Mouse (Mus musculus): Measurements from ENCODE around the gene Gm21981. TPM values are rescaled to one million over a fixed set of nuclear protein-coding genes. Genes with fewer than 3 reads are reported as not detected.

Gene Gm21981
- polyA plus RNA-seq (2015; fragmentation: Nextera tagmentation; extraction: Ambion mirVana) = 1.4 TPM in 2 replicates

DNA sequence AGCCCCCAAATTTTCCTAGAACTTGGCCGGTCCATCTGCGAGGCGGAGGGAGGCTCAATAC lies at the start of gene Gm21981:
Gene Gm21981, minus strand, starts transcription at position 14 of the 61 bp plus-strand sequence.
- peak within 1 kb of the TSS; percentile 91 for H3K4me2 ChIP-seq (ENCODE audit: low read length)
- ATAC-seq = no peak
- WGBS = 0% methylated on average over 3 of the region's 3 CpGs
- no peaks in the 10 kb centered on the region for H3K36me3 ChIP-seq (ENCODE audit: control insufficient read depth, insufficient read depth, low read length)
- peaks cover 23% of the 10 kb centered on the region for H3K4me1 ChIP-seq (ENCODE audit: control insufficient read depth, insufficient read depth, low read depth, low read length)
- peak within 1 kb of the TSS; percentile 83 for H3K4me3 ChIP-seq (ENCODE audit: low read length)
- no peaks in the 10 kb centered on the region; the same call in 1 of the 2 replicates for H3K27me3 ChIP-seq (replicated peaks; ENCODE audit: control insufficient read depth, insufficient read depth, low read length)
- peak within 1 kb of the TSS; percentile 94 for H3K9ac ChIP-seq (ENCODE audit: low read depth, low read length)
- peak within 1 kb of the TSS; percentile 88 for H3K27ac ChIP-seq (ENCODE audit: low read depth, low read length)
- no peaks in the 10 kb centered on the region for H3K9me3 ChIP-seq (ENCODE audit: control insufficient read depth, low read length)

DNA sequence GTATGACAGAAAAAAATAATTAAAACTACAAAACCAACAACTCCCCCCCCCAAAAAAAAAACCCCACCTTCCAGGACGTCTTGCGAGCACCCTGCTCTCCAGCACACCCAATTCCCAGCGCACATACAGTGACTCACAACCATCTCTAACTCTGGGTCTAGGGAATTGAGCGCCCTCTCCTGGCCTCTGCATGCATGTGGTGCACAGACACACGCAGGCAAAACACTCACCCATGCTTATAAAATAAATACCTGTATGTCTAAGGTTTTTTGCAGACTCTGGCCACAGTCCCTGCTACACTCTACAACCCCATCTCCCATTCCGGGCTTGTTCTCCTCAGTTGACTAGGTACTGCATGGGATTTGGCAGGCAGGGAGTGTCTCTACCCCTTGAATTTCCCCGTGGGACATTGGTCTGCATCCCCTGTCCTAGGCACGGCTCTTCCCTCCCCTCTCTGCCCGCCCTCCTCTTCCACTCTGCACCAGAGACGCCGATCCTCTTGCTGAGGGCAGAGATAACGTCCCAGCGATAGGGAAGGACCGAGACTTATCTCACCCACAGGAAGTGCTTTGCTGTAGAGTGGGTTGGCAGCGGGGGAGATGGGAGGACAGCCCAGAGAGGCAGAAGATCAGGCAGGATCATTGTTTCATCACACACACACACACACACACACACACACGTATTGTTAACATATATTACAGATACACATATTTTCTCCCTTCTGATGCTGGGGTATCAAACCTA lies 48.9 kb upstream of the Gm21981 start:
- Histone ChIP-seq H3K36me3 (ENCODE audit: control insufficient read depth, insufficient read depth, low read length) (no peaks in the 10 kb centered on the region), H3K27ac (ENCODE audit: low read depth, low read length) (no peak overlapping the region), H3K4me2 (ENCODE audit: low read length) (no peak overlapping the region), H3K9me3 (ENCODE audit: control insufficient read depth, low read length) (no peaks in the 10 kb centered on the region), H3K27me3 (replicated peaks; ENCODE audit: control insufficient read depth, insufficient read depth, low read length) (peaks cover 2% of the 10 kb centered on the region; the same call in 1 of the 2 replicates), H3K4me3 (ENCODE audit: low read length) (no peak overlapping the region), H3K9ac (ENCODE audit: low read depth, low read length) (no peak overlapping the region), H3K4me1 (ENCODE audit: control insufficient read depth, insufficient read depth, low read depth, low read length) (peaks cover 7% of the 10 kb centered on the region)
- ATAC-seq = no peak
- WGBS = 53% methylated on average over 16 of the region's 16 CpGs

- ATAC-seq = no peak
Measured at GRCm38 (mm10) chr17:47740186-47740585, 45.9 kb upstream of the Gm21981 start.

GRCm38 (mm10) chr17:47738879-47739798 lies 44.9 kb upstream of the Gm21981 start:
- WGBS = 5% methylated on average over 19 of the region's 20 CpGs
- Histone ChIP-seq H3K9ac (ENCODE audit: low read depth, low read length) (peak overlapping the region; percentile 65; the same call in 1 of the 2 replicates), H3K4me1 (ENCODE audit: control insufficient read depth, insufficient read depth, low read depth, low read length) (peaks cover 15% of the 10 kb centered on the region), H3K9me3 (ENCODE audit: control insufficient read depth, low read length) (no peaks in the 10 kb centered on the region), H3K27me3 (replicated peaks; ENCODE audit: control insufficient read depth, insufficient read depth, low read length) (peaks cover 10% of the 10 kb centered on the region; the same call in 1 of the 2 replicates), H3K4me3 (ENCODE audit: low read length) (peak overlapping the region; percentile 64), H3K36me3 (ENCODE audit: control insufficient read depth, insufficient read depth, low read length) (no peaks in the 10 kb centered on the region), H3K4me2 (ENCODE audit: low read length) (peak overlapping the region; percentile 92), H3K27ac (ENCODE audit: low read depth, low read length) (no peak overlapping the region)
- no peak for ATAC-seq

More at GRCm38 (mm10) chr17:47740186-47740585, 45.9 kb upstream of the Gm21981 start:
- 67% methylated on average over 2 of the region's 2 CpGs for WGBS
- peaks cover 15% of the 10 kb centered on the region for H3K4me1 ChIP-seq (ENCODE audit: control insufficient read depth, insufficient read depth, low read depth, low read length)
- H3K27ac ChIP-seq (ENCODE audit: low read depth, low read length) = no peak overlapping the region
- H3K4me3 ChIP-seq (ENCODE audit: low read length) = no peak overlapping the region
- no peak overlapping the region for H3K9ac ChIP-seq (ENCODE audit: low read depth, low read length)
- H3K36me3 ChIP-seq (ENCODE audit: control insufficient read depth, insufficient read depth, low read length) = no peaks in the 10 kb centered on the region
- H3K4me2 ChIP-seq (ENCODE audit: low read length) = no peak overlapping the region
- peaks cover 10% of the 10 kb centered on the region; the same call in 1 of the 2 replicates for H3K27me3 ChIP-seq (replicated peaks; ENCODE audit: control insufficient read depth, insufficient read depth, low read length)
- H3K9me3 ChIP-seq (ENCODE audit: control insufficient read depth, low read length) = no peaks in the 10 kb centered on the region

DNA sequence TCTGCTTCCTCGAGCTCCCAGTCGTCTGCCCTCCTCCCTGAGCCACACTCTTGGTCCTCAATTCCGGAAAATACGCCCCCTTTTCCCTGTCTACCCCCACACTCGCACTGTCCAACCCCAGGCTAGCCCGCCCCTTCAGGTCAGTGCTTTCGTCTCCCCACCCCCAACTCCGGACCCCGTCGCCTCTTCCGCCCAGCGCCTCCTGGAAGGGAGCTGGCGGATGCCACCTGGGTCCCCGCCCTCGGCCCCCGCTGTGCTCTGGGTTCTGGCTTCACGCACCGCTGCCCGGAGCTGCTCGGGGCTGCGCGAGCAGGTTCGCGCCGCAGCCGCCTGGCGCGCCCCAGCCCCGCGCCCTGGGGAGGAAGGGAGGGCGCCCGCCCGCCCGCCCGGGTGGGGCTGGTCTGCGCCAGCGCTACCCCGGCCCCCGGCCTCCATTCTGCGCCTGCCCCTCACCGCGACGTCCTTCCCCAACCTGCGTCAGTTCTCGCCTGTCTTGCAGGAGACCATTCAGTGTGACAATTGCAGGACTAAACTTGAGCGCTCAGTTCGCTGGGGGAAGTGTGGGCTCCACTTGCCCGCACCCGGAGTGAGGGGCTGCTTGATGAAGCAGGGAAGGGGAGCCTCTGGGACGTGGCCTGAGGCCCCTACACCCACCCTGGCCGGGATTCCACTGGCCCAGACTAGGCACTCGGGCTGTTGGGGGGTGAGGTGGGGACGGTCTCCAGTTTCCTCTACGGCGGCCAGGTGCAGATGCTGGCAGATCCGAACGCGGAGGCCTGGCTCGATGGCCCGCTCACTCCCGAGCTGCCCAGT lies 44.0 kb upstream of the Gm21981 start:
- Histone ChIP-seq H3K27ac (ENCODE audit: low read depth, low read length) (no peak overlapping the region; the same call in 1 of the 2 replicates), H3K9ac (ENCODE audit: low read depth, low read length) (peak overlapping the region; percentile 65), H3K4me2 (ENCODE audit: low read length) (peak overlapping the region; percentile 92), H3K4me1 (ENCODE audit: control insufficient read depth, insufficient read depth, low read depth, low read length) (peaks cover 15% of the 10 kb centered on the region), H3K4me3 (ENCODE audit: low read length) (peak overlapping the region; percentile 64), H3K27me3 (replicated peaks; ENCODE audit: control insufficient read depth, insufficient read depth, low read length) (peaks cover 10% of the 10 kb centered on the region; the same call in 1 of the 2 replicates), H3K9me3 (ENCODE audit: control insufficient read depth, low read length) (no peaks in the 10 kb centered on the region), H3K36me3 (ENCODE audit: control insufficient read depth, insufficient read depth, low read length) (no peaks in the 10 kb centered on the region)
- peak; percentile 19 for ATAC-seq
- WGBS = 2% methylated on average over 49 of the region's 61 CpGs

GRCm38 (mm10) chr17:47737271-47738065 lies 43.2 kb upstream of the Gm21981 start:
- Histone ChIP-seq H3K4me1 (ENCODE audit: control insufficient read depth, insufficient read depth, low read depth, low read length) (peaks cover 15% of the 10 kb centered on the region), H3K9me3 (ENCODE audit: control insufficient read depth, low read length) (no peaks in the 10 kb centered on the region), H3K36me3 (ENCODE audit: control insufficient read depth, insufficient read depth, low read length) (no peaks in the 10 kb centered on the region), H3K4me2 (ENCODE audit: low read length) (peak overlapping the region; percentile 92), H3K4me3 (ENCODE audit: low read length) (peak overlapping the region; percentile 64), H3K27ac (ENCODE audit: low read depth, low read length) (peak overlapping the region; percentile 58), H3K27me3 (replicated peaks; ENCODE audit: control insufficient read depth, insufficient read depth, low read length) (peaks cover 10% of the 10 kb centered on the region; the same call in 1 of the 2 replicates), H3K9ac (ENCODE audit: low read depth, low read length) (peak overlapping the region; percentile 72)
- WGBS = under 1% methylated on average over 39 of the region's 60 CpGs
- ATAC-seq = peak; percentile 84

GRCm38 (mm10) chr17:47736856-47737255 lies 42.6 kb upstream of the Gm21981 start, which contains the start of gene Tfeb:
Gene Tfeb (plus strand): TSS chr17:47737030.
- Histone ChIP-seq H3K4me2 (ENCODE audit: low read length) (peak within 1 kb of the TSS; percentile 92), H3K4me3 (ENCODE audit: low read length) (peak within 1 kb of the TSS; percentile 64), H3K9me3 (ENCODE audit: control insufficient read depth, low read length) (no peaks in the 10 kb centered on the region), H3K4me1 (ENCODE audit: control insufficient read depth, insufficient read depth, low read depth, low read length) (peaks cover 15% of the 10 kb centered on the region), H3K9ac (ENCODE audit: low read depth, low read length) (peak within 1 kb of the TSS; percentile 72), H3K27ac (ENCODE audit: low read depth, low read length) (peak within 1 kb of the TSS; percentile 58), H3K27me3 (replicated peaks; ENCODE audit: control insufficient read depth, insufficient read depth, low read length) (peaks cover 10% of the 10 kb centered on the region; the same call in 1 of the 2 replicates), H3K36me3 (ENCODE audit: control insufficient read depth, insufficient read depth, low read length) (no peaks in the 10 kb centered on the region)
- peak; percentile 71 for ATAC-seq
- WGBS = under 1% methylated on average over 42 of the region's 47 CpGs

GRCm38 (mm10) chr17:47735553-47736100 lies 41.4 kb upstream of the Gm21981 start:
- ATAC-seq = no peak
- Histone ChIP-seq H3K9me3 (ENCODE audit: control insufficient read depth, low read length) (no peaks in the 10 kb centered on the region), H3K4me2 (ENCODE audit: low read length) (no peak overlapping the region), H3K4me3 (ENCODE audit: low read length) (no peak overlapping the region), H3K9ac (ENCODE audit: low read depth, low read length) (no peak overlapping the region), H3K4me1 (ENCODE audit: control insufficient read depth, insufficient read depth, low read depth, low read length) (peaks cover 15% of the 10 kb centered on the region), H3K27me3 (replicated peaks; ENCODE audit: control insufficient read depth, insufficient read depth, low read length) (peaks cover 10% of the 10 kb centered on the region; the same call in 1 of the 2 replicates), H3K36me3 (ENCODE audit: control insufficient read depth, insufficient read depth, low read length) (no peaks in the 10 kb centered on the region), H3K27ac (ENCODE audit: low read depth, low read length) (no peak overlapping the region)
- WGBS = 75% methylated on average over 14 of the region's 14 CpGs
